Mouse (Mus musculus): Measurements from ENCODE around the gene RPS10-NUDT3.

RPS10-NUDT3 gene

GRCm38 (mm10) chr17:27575116-27575776 lies 59.8 kb downstream of the RPS10-NUDT3 start:
- DNase-seq (ENCODE audit: low spot score) = no peak

GRCm38 (mm10) chr17:27574470-27575115 lies 60.4 kb downstream of the RPS10-NUDT3 start:
- DNase-seq (ENCODE audit: low spot score) = peak; percentile 65

- no peak for DNase-seq (ENCODE audit: low spot score)
Observed at GRCm38 (mm10) chr17:27573772-27574320, 61.2 kb downstream of the RPS10-NUDT3 start.

- DNase-seq (ENCODE audit: low spot score) = no peak
Observed at GRCm38 (mm10) chr17:27571315-27571714, 63.7 kb downstream of the RPS10-NUDT3 start.

- no peak for DNase-seq (ENCODE audit: low spot score)
Observed at GRCm38 (mm10) chr17:27568228-27568627, 66.8 kb downstream of the RPS10-NUDT3 start.

GRCm38 (mm10) chr17:27565942-27566267 lies 69.1 kb downstream of the RPS10-NUDT3 start:
- DNase-seq (ENCODE audit: low spot score) = no peak

GRCm38 (mm10) chr17:27565163-27565941 lies 69.7 kb downstream of the RPS10-NUDT3 start, which contains the start of gene AI413582:
AI413582 (minus strand) TSS chr17:27565756.
- peak; percentile 98 for DNase-seq (ENCODE audit: low spot score)

GRCm38 (mm10) chr17:27564391-27565162 lies 70.4 kb downstream of the RPS10-NUDT3 start:
- no peak for DNase-seq (ENCODE audit: low spot score)

GRCm38 (mm10) chr17:27563771-27564244 lies 71.2 kb downstream of the RPS10-NUDT3 start:
- DNase-seq (ENCODE audit: low spot score) = no peak

- no peak for DNase-seq (ENCODE audit: low spot score)
Observed at GRCm38 (mm10) chr17:27561809-27562526, 73.1 kb downstream of the RPS10-NUDT3 start.

- no peak for DNase-seq (ENCODE audit: low spot score)
Observed at GRCm38 (mm10) chr17:27560926-27561480, 74.0 kb downstream of the RPS10-NUDT3 start.

- no peak for DNase-seq (ENCODE audit: low spot score)
Observed at GRCm38 (mm10) chr17:27559596-27559995, 75.4 kb downstream of the RPS10-NUDT3 start.

GRCm38 (mm10) chr17:27558845-27559244 lies 76.2 kb downstream of the RPS10-NUDT3 start:
- DNase-seq (ENCODE audit: low spot score) = no peak

- DNase-seq (ENCODE audit: low spot score) = no peak
Observed at GRCm38 (mm10) chr17:27557927-27558661, 76.9 kb downstream of the RPS10-NUDT3 start.

GRCm38 (mm10) chr17:27557181-27557926 lies 77.7 kb downstream of the RPS10-NUDT3 start:
- no peak for DNase-seq (ENCODE audit: low spot score)

- peak; percentile 65 for DNase-seq (ENCODE audit: low spot score)
Observed at GRCm38 (mm10) chr17:27556315-27557011, 78.6 kb downstream of the RPS10-NUDT3 start, which contains the start of gene Hmga1. Hmga1 (plus strand) TSS chr17:27556497.

- DNase-seq (ENCODE audit: low spot score) = no peak
Observed at GRCm38 (mm10) chr17:27555512-27556172, 79.4 kb downstream of the RPS10-NUDT3 start.

- DNase-seq (ENCODE audit: low spot score) = no peak
Observed at GRCm38 (mm10) chr17:27555075-27555511, 79.9 kb downstream of the RPS10-NUDT3 start.

Data from ovary, postnatal 14 days (tissue).